Mouse (Mus musculus) cortical plate, adult 2 months (tissue): ENCODE measurements around the gene Smim6. TPM values are rescaled to one million over a fixed set of nuclear protein-coding genes. Genes with fewer than 3 reads are reported as not detected.
A peak's percentile ranks its signal among the peaks of the same experiment; 100 is the strongest.

Experiments
- H3K27ac ChIP-seq: fragments of 200-500 bp; 2 replicates; pipeline ENCODE4 v1.5.1; 2012; ENCODE audit warnings: low read length, control low read depth, inconsistent platforms; ENCODE audit not compliant: insufficient read depth
- H3K4me1 ChIP-seq: fragments of 200-500 bp; 2 replicates; pipeline ENCODE4 v1.6.1; 2011; ENCODE audit warnings: low read length; ENCODE audit not compliant: control insufficient read depth, insufficient read depth
- H3K4me3 ChIP-seq: fragments of 200-500 bp; 2 replicates; pipeline ENCODE4 v1.5.1; 2011; ENCODE audit warnings: mild to moderate bottlenecking, low read length, control low read depth; ENCODE audit not compliant: insufficient read depth
- CTCF ChIP-seq: fragments of 200-500 bp; IDR thresholded peaks from 2 replicates; pipeline ENCODE4 v1.5.1; 2011; ENCODE audit warnings: mild to moderate bottlenecking, control low read depth, low read length; ENCODE audit not compliant: insufficient read depth; ENCODE audit errors: extremely low read depth
- POLR2A ChIP-seq: fragments of 200-500 bp; IDR thresholded peaks from 2 replicates; pipeline ENCODE4 v1.6.1; 2011; ENCODE audit warnings: mild to moderate bottlenecking, low read length, control low read depth; ENCODE audit not compliant: insufficient read depth; ENCODE audit errors: extremely low read depth
- polyA plus RNA-seq: library from polyadenylated mRNA; depleted of rRNA; stranded (reverse); fragments of >200 nt; gene quantifications from 2 replicates; pipeline ENCODE4 v1.2.3, GENCODE M21; 2012

The Smim6 gene
- polyA plus RNA-seq, 1 experiment: not detected

DNA sequence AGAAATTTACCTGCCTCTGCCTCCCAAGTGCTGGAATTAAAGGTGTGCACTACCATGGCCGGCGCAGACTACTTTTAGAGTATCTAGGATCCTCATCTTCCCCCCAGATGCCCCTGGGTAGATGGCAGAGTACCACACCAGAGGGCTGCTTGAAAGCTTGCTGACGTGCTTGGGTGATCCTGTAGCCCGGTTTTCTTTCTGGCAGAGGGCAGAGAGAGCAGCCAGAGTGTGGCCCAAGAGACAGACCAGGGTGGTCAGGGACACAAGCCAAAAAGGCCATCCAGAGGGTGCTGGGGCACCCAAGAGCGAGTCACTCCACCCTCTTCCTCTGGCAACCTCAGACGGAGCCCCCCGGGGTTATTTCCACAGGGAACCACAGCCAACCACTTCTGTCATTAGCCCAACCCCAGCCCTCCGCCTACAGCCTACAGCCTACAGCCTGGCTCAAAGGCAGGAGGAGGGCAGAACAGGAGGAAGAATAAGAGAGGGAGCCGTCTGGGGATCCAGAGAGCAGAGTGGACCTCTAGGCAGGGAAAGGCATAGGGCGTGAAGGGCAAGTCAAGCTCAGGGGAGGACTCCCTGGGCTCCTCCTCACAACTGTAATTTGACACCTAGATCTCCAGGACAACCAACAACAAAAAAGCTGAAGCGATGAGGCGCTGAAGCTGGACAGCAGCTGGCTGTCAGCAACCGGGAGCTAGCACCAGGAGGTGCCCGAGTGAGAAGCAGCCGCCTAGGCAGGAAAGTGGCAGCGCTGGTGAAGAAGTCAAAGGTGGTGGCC is 12.1 kb upstream of the Smim6 start, which contains the start of gene Smim5:
Smim5 (plus strand) TSS at position 481 of the 781 bp plus-strand sequence.
- Histone ChIP-seq H3K4me1 (no peaks in the 10 kb centered on the region), H3K27ac (no peak within 1 kb of the TSS), H3K4me3 (no peak within 1 kb of the TSS)
- TF ChIP-seq POLR2A: no peak
- TF ChIP-seq CTCF: no peak

DNA sequence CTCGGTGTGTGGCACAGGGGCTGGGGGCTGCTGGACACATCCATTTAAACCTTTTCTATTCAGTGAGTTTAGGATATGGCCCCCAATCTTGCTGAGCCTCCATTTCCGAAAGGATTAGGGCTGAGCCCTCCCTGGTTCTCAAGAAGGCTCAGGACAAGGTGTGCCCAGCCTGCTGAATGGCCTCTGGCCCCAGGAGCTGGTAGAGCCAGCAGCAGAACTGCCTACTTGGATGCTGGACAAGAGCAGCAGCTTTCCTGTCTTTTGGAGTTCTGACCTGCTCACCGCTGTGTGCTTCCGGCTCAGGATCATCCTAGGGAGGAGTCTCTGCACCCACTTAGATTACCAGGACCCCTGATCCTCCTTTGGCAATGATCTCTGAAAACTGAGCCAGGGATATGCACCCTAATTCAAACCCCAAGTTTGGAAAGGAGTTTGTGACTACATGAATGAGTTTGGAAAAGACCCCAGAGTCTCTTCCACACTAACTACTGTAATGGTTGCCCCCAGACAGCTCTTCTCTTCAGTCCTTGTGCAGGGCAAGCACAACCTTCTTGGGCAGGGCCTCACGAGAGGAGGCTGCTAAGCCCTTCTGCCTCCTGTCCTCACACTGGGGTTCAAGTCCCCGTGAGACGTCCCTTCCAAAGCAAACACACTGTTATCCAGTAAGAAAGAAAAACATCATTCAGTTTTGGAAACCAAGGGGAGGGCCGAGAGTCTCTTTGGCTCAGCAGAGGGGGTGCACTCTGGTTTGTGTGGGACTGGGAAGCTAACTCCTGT is 11.1 kb upstream of the Smim6 start:
- TF ChIP-seq CTCF: no peak
- TF ChIP-seq POLR2A: no peak
- H3K27ac ChIP-seq: no peak overlapping the region
- H3K4me3 ChIP-seq: no peak overlapping the region
- no peaks in the 10 kb centered on the region for H3K4me1 ChIP-seq

DNA sequence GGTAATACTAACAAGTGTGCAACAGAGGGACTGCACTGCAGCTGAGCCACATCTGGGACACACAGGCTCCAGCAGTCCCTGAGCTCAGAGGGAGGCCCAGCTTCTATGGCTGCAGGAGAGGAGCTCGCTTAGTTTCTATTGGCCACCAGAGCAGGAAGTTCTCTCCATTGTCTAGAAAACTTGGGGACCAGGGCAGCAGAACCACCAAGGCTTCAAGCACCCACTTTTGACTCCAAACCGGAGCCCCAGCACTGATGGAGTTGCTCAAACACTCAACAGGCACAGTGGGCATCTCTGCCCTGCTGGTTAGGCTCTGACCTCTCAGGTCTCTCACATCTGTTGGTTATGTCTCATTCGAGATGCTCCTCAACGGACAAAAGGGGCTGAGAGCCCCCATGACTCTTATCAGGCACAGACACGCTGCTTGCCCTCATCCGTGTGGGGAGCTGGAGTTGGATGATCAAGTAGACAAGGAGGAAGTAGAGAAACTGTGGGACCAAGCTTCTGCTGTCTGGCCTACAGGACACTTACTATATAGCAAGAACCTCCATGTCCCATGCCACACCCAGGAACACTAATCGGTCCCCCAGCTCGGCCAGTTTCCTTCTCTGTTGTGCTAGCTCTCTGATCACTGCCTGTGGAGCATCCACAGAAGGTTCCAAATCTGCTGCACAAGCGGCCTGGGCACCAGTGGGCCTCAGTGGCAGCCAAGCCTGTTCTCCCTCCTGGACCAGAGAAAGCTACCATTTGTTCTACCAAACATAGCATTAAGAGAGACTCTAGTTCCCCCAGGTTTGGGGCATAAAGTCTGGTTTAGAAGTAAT is 10.3 kb upstream of the Smim6 start:
- no peak for TF ChIP-seq POLR2A
- TF ChIP-seq CTCF: no peak
- Histone ChIP-seq H3K4me1 (no peaks in the 10 kb centered on the region), H3K27ac (no peak overlapping the region), H3K4me3 (no peak overlapping the region)

DNA sequence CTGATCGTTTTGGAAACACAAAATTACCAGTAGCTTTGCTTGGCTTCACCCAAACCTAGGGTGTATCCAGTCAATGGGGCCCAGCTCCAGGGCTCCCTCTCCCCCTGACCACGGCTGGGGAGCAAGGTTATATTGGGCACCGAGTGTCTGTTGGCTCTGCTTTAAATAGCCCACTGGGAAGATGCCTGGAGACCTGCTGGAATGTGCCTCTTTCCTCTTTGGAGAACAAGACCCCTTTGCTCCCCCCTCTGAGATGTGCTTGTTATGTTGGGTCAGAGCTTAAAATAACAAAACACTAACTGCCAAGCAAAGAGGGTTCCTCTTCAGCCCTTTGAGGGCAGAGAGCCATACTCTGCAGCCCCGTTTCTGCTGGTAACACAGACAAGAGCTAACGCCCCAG is 9.6 kb upstream of the Smim6 start:
- Histone ChIP-seq H3K27ac (no peak overlapping the region), H3K4me3 (no peak overlapping the region), H3K4me1 (no peaks in the 10 kb centered on the region)
- TF ChIP-seq CTCF (no peak), POLR2A (no peak)

DNA sequence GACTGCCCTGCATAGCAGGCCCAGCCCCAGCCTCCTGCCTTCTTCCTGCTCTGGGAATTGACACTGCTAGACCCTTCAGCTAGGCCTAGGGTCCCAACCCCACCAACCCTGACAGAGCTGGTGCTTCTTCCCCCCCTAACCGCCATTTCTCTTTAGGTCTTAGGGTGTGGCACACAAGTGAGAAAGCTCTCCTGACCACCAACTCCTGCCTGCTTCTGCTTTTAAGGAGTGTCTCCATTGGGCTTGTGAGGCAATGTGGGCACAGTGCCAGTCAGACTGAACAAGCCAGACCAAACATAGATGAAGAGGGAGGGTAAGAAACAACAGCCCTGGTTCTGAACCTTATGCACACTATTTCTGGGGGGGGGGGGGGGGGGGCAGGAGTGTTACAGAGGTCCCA is 9.0 kb upstream of the Smim6 start:
- no peak for TF ChIP-seq CTCF

DNA sequence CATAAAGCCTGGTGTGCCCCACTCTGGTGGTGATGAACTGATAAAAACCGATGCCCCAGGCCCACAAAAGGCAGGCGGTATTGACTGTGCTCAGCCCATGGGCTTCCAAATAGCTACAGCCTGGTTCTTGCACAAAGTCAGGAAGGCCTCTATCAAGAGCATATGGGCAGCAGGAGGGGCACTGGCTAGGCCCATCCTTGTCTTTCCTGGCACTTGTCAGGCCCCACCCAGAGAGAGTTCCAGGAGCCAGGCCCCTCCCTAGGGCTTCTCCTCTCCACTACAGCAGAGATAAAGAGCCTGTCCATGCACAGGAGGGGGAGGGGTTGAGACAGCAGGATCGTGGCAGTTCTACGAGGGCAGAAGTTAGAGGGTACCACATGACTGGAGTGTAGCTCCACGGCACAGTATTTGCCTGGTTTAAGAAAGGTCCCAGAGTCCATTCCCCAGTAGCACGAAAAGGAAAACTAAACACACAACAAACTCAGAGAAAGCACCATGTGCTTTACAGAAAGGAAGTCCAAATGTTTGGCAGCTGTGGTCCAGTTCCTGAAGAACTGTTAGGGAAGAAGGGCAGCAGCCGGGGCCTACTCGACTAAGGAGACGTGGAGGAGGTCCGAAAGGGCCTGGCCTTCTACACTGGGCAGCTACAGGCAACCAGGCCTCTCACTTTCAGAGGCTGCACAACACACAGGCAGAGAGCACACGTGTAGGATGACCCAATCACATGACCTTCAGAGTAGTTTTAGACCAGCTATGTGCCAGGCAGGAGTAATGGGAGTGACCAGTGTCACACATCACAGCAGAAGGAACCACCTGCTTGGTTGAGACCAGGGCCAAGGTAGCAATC is 8.2 kb upstream of the Smim6 start:
- no peak overlapping the region for H3K4me3 ChIP-seq
- no peaks in the 10 kb centered on the region for H3K4me1 ChIP-seq
- no peak overlapping the region for H3K27ac ChIP-seq
- TF ChIP-seq POLR2A (no peak), CTCF (no peak)

More for the DNA sequence above, 9.0 kb upstream of the Smim6 start:
- Histone ChIP-seq H3K27ac (no peak overlapping the region), H3K4me1 (no peaks in the 10 kb centered on the region), H3K4me3 (no peak overlapping the region)

DNA sequence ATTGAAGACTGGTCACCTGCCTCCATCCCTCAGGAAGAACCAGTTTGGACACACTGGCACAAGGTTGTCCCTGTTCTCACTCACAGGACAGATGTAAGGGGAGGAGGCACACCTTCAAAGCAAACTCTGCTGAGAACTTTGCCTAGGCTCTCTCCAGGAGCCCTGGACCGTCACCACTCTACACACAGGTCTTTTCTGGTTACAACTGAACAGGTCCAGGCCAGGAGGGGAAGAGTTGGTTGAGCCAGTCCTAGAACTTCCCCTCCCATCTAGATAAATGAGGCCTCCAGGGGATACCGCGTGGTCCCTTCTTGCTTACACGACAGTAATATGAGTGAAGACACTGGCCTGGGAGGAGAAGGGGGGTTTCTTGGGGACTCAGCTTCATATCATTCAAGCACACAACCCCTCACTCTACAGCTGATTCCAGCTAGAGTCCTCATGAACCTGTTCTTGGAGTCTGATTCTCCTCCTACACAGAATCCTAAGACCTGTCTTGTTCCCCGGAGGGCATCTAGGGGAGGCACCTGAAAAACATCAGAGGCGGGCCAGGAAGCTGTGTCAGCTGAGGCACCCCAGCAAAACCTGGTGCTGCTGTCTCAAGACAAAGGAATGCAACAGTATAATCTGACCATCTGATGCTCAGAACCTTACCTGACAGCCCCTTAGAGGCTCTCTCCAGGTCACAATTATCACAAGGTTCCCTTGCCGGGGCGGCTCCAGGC is 7.4 kb upstream of the Smim6 start:
- TF ChIP-seq POLR2A: no peak
- no peak for TF ChIP-seq CTCF
- H3K4me3 ChIP-seq: no peak overlapping the region
- no peak overlapping the region for H3K27ac ChIP-seq
- no peaks in the 10 kb centered on the region for H3K4me1 ChIP-seq

DNA sequence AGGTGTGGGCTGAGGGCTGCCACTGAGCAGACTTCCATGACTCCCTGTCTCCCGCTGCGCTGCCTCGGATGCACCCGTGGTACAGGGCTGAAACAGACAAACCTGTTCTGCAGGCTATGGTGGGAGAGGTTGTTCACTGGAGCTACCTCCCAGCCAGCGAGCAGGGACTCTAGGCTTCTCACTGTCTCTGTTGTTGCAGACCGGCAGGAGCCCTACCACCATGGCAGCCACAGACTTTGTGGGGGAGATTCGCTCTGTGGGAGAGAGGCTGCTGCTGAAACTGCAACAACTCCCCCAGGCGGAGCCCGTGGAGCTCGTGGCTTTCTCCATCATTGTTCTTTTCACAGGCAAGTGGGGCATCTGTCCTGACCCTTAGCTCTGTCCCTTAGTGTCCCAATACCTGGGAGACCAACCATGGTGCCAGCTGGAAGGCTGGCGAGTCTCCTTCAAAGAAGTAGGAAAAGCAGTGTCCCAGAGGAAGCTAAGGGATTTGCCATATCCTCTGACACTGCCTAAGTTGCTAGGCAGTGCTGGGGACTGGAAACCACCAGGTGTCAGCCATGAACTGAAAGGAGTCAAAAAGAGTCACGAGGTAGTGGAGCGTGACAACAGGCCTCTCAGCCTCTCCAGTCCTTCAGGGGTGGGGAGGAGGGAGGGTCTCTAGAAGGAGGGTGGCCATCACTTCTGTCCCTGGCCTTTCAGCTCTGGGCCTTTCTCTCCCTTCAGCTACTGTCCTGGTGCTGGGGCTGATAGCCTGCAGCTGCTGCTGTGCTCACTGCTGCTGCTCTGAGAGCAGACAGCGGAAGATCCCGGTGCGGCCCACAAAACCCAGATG is 6.6 kb upstream of the Smim6 start:
- Histone ChIP-seq H3K27ac (0 out of 2 replicates have a peak overlapping the region, but pooled peaks have one; percentile 29), H3K4me3 (no peak overlapping the region)
- TF ChIP-seq POLR2A (no peak), CTCF (no peak)

More for the DNA sequence above, 6.6 kb upstream of the Smim6 start:
- H3K4me1 ChIP-seq: no peaks in the 10 kb centered on the region
